Mouse (Mus musculus) liver, embryonic 11.5 days (tissue): Measurements from ENCODE around the gene Ssbp3. TPM values are rescaled to one million over a fixed set of nuclear protein-coding genes. Genes with fewer than 3 reads are reported as not detected.

Experiments
- ATAC-seq: fragments of 200-750 bp; cut with Nextera tagmentation; replicated peaks from 2 replicates; pipeline ENCODE4 v1.8.0; 2017; ENCODE audit warnings: moderate number of reproducible peaks, mild to moderate bottlenecking, moderate TSS enrichment, moderate library complexity; ENCODE audit not compliant: low FRiP score
- DNase-seq: peaks from one replicate; pipeline ENCODE4 v3.0.0-alpha.2; 2017; ENCODE audit warnings: low spot score
- H3K27ac ChIP-seq: fragments of 300-500 bp; sonication (generic); 2 replicates; pipeline ENCODE4 v1.5.1; 2014; ENCODE audit warnings: mild to moderate bottlenecking, low read depth, low read length, control low read depth
- H3K27me3 ChIP-seq: fragments of 300-500 bp; sonication (generic); replicated peaks from 2 replicates; pipeline ENCODE4 v1.6.1; 2014; ENCODE audit warnings: low read length, mixed read lengths; ENCODE audit not compliant: control insufficient read depth, insufficient read depth
- H3K36me3 ChIP-seq: fragments of 300-500 bp; sonication (generic); 2 replicates; pipeline ENCODE4 v1.6.1; 2014; ENCODE audit warnings: mild to moderate bottlenecking, low read length, moderate library complexity, mixed read lengths; ENCODE audit not compliant: control insufficient read depth, insufficient read depth
- H3K4me1 ChIP-seq: fragments of 300-500 bp; sonication (generic); replicated peaks from 2 replicates; pipeline ENCODE4 v1.6.1; 2014; ENCODE audit warnings: low read length, mixed read lengths; ENCODE audit not compliant: control insufficient read depth, insufficient read depth
- H3K4me2 ChIP-seq: fragments of 300-500 bp; sonication (generic); 2 replicates; pipeline ENCODE4 v1.6.1; 2014; ENCODE audit warnings: mild to moderate bottlenecking, control low read depth, moderate library complexity
- H3K4me3 ChIP-seq: fragments of 300-500 bp; sonication (generic); 2 replicates; pipeline ENCODE4 v1.5.1; 2014; ENCODE audit warnings: low read depth, low read length, control low read depth
- H3K9ac ChIP-seq: fragments of 300-500 bp; sonication (generic); 2 replicates; pipeline ENCODE4 v1.6.1; 2014; ENCODE audit warnings: low read depth, low read length, control low read depth
- H3K9me3 ChIP-seq: fragments of 300-500 bp; sonication (generic); 2 replicates; pipeline ENCODE4 v1.6.1; 2016; ENCODE audit warnings: low read length, inconsistent platforms, mixed read lengths; ENCODE audit not compliant: control insufficient read depth
- WGBS: fragments of 180-500 bp; shearing (Covaris S2); extraction: QIAGEN DNeasy Blood & Tissue Kit; methylation state at CpG from one replicate; pipeline ENCODE4 v1.1.7; 2014; 5-methylcytosine and 5-hydroxymethylcytosine counted together
- polyA plus RNA-seq: library from polyadenylated mRNA; unstranded; fragments of >200 nt; fragmentation: Nextera tagmentation; extraction: Ambion mirVana; gene quantifications from 2 replicates; pipeline ENCODE4 v1.2.1, GENCODE M21; 2014

Gene Ssbp3
- polyA plus RNA-seq, 1 experiment from 2014 or later: 89.0 TPM

DNA sequence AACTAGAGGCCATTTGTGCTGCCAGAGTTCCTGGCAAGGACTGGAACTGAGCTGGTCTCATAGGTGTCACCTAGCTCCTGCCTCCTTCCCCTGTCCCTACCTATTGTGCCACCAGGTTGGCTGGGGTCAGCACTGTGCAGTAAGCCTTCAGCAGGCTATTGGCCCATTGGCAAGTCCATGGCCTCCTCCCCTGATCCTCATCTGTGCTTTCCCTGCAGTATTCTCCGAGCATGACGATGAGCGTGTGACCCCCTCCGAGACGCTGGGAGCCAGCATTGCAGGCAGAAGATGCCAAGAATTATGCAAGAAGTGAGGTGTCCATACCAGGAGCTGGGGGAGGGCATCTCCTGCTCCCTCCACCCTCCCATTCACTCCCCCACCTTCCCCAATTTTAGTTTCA, 137.3 kb downstream of the Ssbp3 start:
- H3K9ac ChIP-seq: no peak overlapping the region
- whole genome bisulfite sequencing: 91% methylated on average over 5 of the region's 5 CpGs
- no peak for ATAC-seq
- no peak for DNase-seq
- no peak overlapping the region for H3K4me2 ChIP-seq
- no peaks in the 10 kb centered on the region for H3K4me1 ChIP-seq
- H3K27ac ChIP-seq: no peak overlapping the region
- no peaks in the 10 kb centered on the region for H3K27me3 ChIP-seq
- no peaks in the 10 kb centered on the region for H3K9me3 ChIP-seq
- H3K4me3 ChIP-seq: no peak overlapping the region
- H3K36me3 ChIP-seq: peaks cover 18% of the 10 kb centered on the region

DNA sequence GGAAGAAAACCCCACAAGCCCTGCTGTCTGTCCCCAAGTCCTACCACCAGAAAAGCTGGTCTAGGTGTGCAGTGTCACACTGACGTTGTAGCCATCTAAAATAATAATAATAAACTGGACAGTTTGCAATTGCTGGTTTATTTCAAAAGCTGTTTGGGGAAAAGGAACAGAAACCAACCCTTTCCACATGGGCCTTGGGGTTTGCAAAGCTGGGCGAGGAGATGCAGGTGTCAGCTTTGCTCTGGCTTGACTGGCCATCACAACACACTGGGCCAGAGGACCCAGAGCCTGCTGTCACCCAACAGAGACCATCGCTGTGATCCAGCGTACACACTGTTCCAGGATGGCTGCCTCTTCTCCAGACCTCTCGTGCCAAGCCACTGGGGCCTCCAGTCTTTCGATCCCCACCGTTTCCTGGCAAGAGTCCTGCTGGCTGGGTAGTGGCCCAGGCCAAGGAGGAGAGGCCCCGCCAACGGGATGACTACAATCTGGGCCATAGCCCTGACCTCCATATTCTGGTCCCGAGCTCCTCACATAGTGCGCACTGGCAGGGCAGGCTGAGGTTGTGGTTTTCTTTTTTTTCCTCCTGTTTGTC, 138.2 kb downstream of the Ssbp3 start:
- Histone ChIP-seq H3K4me3 (no peak overlapping the region), H3K9ac (no peak overlapping the region; the same call in 1 of the 2 replicates), H3K4me2 (no peak overlapping the region), H3K9me3 (no peaks in the 10 kb centered on the region), H3K4me1 (no peaks in the 10 kb centered on the region), H3K27me3 (no peaks in the 10 kb centered on the region), H3K36me3 (peaks cover 14% of the 10 kb centered on the region), H3K27ac (no peak overlapping the region)
- DNase-seq: no peak
- ATAC-seq: no peak
- WGBS: 92% methylated on average over 11 of the region's 11 CpGs

DNA sequence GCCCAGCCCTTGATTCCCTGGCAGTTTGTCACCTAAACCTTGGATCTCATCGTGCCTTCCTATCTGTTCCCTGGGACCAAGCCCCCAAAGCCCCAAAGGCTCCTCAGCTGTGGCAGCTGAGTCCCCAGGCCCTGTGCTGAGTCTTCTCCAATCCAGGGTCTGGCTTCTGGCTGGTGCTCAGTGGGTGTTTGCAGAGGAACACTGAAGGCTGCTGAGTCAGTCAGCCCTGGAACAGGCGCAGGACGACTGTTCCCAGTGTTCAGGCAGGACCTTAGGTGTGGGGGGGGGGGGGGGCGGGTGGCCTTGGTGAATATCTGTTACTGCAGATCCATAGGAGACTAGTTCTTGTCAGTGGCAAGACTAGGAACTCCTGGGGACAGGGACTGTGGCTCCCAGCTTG, 141.4 kb downstream of the Ssbp3 start:
- no peak overlapping the region for H3K9ac ChIP-seq
- no peak for DNase-seq
- no peaks in the 10 kb centered on the region for H3K4me1 ChIP-seq
- no peaks in the 10 kb centered on the region for H3K9me3 ChIP-seq
- no peak overlapping the region for H3K4me2 ChIP-seq
- no peak overlapping the region for H3K27ac ChIP-seq
- WGBS: 64% methylated on average over 4 of the region's 4 CpGs
- peaks cover 11% of the 10 kb centered on the region for H3K36me3 ChIP-seq
- H3K27me3 ChIP-seq: no peaks in the 10 kb centered on the region
- H3K4me3 ChIP-seq: no peak overlapping the region
- no peak for ATAC-seq

DNA sequence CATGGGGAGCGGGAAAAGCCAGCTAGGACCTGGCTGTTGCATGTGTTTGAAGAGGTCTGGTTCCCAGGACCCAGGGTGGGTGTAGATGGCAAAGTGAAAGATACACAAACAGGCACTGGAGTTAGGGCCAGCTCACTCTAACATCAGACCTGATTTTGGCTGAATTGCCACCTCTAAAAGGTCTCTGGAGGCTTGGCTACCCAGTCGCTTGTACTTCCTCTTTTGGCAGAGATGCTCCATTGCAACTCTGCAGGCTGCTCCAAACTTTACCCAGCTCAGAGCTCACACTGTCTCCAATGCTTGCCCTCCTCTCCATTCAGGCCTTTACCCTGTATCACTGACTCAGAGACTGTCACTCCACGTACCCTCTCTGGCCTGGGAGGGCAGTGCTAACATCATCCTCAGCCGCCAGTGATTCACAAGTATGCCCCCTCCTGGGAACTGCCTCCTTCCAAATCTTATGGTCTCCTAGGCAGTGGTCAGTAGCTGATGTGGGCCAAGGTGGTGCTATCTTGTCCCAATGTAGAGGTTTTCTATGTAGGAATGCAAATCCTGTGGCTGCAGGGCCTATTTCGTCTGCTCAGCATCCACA, 142.6 kb downstream of the Ssbp3 start:
- WGBS: 56% methylated on average over 5 of the region's 5 CpGs
- DNase-seq (no peak), ATAC-seq (no peak)

DNA sequence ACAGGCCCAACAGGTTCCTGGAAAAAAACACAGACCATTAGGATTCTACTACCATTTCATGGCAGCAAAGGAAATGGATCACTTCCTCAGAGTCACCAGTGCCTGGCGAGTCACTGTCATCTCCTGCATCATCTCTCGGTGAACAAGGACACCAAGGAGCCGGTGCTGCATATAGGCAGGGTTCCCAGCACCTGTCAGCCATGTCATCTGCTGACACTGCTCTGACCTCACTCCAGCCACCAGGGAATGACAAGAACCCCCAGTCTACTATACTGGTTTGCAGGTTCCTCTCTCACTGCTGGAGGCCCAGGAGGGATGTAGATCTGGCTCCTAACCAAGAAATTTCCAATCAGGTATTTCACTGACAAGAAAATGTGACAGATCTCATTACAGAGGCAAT, 145.6 kb downstream of the Ssbp3 start:
- DNase-seq: no peak
- Histone ChIP-seq H3K4me2 (no peak overlapping the region), H3K36me3 (peaks cover 23% of the 10 kb centered on the region), H3K9me3 (no peaks in the 10 kb centered on the region), H3K27me3 (no peaks in the 10 kb centered on the region), H3K4me3 (no peak overlapping the region), H3K9ac (no peak overlapping the region), H3K27ac (no peak overlapping the region), H3K4me1 (no peaks in the 10 kb centered on the region)
- ATAC-seq: no peak
- WGBS: 89% methylated on average over 3 of the region's 3 CpGs

More for the DNA sequence above, 142.6 kb downstream of the Ssbp3 start:
- H3K27ac ChIP-seq: no peak overlapping the region; the same call in 1 of the 2 replicates
- no peak overlapping the region for H3K9ac ChIP-seq
- H3K9me3 ChIP-seq: no peaks in the 10 kb centered on the region
- H3K4me1 ChIP-seq: no peaks in the 10 kb centered on the region
- H3K4me3 ChIP-seq: no peak overlapping the region
- no peak overlapping the region for H3K4me2 ChIP-seq
- H3K36me3 ChIP-seq: peaks cover 14% of the 10 kb centered on the region
- no peaks in the 10 kb centered on the region for H3K27me3 ChIP-seq

DNA sequence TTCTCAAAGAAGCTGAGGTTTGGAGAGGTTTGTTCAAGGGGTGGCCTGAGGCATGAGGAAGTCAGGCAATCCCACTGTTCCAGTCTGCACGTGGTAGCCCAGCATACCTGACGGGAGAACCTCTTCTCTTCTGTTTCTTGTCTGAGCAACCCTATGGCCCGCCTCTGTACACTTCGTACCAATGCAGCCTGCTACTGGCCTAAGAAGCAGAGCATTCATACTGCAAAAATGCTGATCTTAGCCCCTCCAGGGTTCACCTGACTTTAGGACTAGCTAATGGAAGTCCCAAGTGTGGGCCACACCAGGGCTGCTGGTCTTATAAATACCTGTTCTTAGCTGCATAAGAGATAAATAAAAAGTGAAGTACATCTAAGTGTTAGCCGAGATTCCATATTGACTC, 147.8 kb downstream of the Ssbp3 start:
- ATAC-seq (no peak), DNase-seq (no peak)
- Histone ChIP-seq H3K4me1 (no peaks in the 10 kb centered on the region), H3K27ac (no peak overlapping the region), H3K9ac (no peak overlapping the region), H3K36me3 (peaks cover 34% of the 10 kb centered on the region), H3K27me3 (no peaks in the 10 kb centered on the region), H3K4me2 (no peak overlapping the region), H3K4me3 (no peak overlapping the region), H3K9me3 (no peaks in the 10 kb centered on the region)
- WGBS: 82% methylated on average over 5 of the region's 5 CpGs

DNA sequence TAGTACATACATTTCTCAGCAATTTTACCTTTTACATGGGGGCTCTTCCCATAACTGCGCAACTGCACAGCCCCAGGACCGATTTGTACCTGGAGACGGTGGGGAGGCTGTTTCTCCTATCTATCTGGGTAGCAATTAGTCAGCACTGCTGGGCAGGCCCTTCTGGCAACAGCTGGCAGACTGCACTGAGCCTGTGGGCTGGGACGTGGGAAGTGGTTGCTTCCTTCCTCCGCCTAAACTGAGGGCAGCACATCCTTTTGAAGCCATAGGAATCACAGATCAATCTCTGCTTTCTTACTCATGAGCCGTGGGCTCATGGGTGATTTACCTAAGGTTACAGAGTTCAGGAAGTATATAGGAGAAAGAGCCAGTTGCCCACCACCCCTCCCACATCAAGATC, 148.3 kb downstream of the Ssbp3 start:
- H3K4me2 ChIP-seq: no peak overlapping the region
- H3K27ac ChIP-seq: no peak overlapping the region
- no peaks in the 10 kb centered on the region for H3K27me3 ChIP-seq
- no peak overlapping the region for H3K4me3 ChIP-seq
- H3K9ac ChIP-seq: no peak overlapping the region
- WGBS: 77% methylated on average over 6 of the region's 6 CpGs
- ATAC-seq (no peak), DNase-seq (no peak)
- H3K4me1 ChIP-seq: no peaks in the 10 kb centered on the region
- H3K9me3 ChIP-seq: no peaks in the 10 kb centered on the region
- H3K36me3 ChIP-seq: peaks cover 36% of the 10 kb centered on the region

DNA sequence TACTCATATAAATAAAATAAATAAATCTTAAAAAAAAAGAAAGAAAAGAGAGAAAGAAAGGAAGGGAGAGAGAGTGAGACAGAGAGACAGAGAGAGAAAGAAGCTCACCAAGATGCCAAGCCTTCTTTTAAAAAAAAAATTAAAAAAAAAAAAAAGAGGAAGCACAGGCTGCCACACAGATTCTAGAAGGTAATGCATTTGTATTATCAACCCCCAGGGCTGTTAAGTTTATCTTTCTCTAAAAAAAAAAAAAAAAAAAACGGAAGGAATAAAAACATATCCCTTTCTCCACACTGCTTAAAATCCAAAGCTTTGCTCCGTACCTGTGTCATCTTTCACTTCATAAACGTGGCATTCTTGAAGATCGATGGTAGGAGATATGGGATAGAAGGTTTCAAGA, 151.1 kb downstream of the Ssbp3 start:
- no peak overlapping the region for H3K4me3 ChIP-seq
- no peak overlapping the region for H3K27ac ChIP-seq
- DNase-seq (no peak), ATAC-seq (no peak)
- 89% methylated on average over 4 of the region's 4 CpGs for WGBS
- peaks cover 4% of the 10 kb centered on the region for H3K4me1 ChIP-seq
- H3K36me3 ChIP-seq: peaks cover 40% of the 10 kb centered on the region
- H3K9ac ChIP-seq: no peak overlapping the region
- H3K4me2 ChIP-seq: no peak overlapping the region
- no peaks in the 10 kb centered on the region for H3K27me3 ChIP-seq
- H3K9me3 ChIP-seq: no peaks in the 10 kb centered on the region

DNA sequence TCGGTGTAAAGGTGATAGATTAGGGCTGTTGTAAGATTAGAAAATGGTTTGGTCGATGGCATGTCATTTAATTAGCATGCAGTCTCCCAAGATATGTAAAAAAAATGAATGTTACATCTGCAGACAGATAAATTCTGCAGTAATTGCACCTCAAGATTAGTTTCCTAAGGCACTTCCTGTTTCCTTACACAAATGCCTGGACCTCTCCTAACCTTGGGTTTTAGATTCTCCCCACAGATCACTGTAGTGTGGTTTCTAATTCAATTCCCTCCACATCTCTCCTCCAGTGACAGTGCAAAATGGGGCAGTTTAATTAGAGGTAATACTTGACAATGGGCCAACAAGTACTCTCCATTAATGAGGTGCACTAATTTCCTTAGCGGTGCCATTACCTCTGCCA, 152.7 kb downstream of the Ssbp3 start:
- H3K4me2 ChIP-seq: no peak overlapping the region
- peaks cover 32% of the 10 kb centered on the region for H3K36me3 ChIP-seq
- no peak overlapping the region for H3K9ac ChIP-seq
- no peaks in the 10 kb centered on the region for H3K9me3 ChIP-seq
- ATAC-seq (no peak), DNase-seq (no peak)
- no peak overlapping the region for H3K4me3 ChIP-seq
- no peak overlapping the region for H3K27ac ChIP-seq
- H3K27me3 ChIP-seq: no peaks in the 10 kb centered on the region
- peaks cover 12% of the 10 kb centered on the region for H3K4me1 ChIP-seq
- WGBS: 80% methylated on average over 3 of the region's 3 CpGs
